Comparison of ENCODE assay signal across 10 mouse cellular contexts in the genomic region with DNA sequence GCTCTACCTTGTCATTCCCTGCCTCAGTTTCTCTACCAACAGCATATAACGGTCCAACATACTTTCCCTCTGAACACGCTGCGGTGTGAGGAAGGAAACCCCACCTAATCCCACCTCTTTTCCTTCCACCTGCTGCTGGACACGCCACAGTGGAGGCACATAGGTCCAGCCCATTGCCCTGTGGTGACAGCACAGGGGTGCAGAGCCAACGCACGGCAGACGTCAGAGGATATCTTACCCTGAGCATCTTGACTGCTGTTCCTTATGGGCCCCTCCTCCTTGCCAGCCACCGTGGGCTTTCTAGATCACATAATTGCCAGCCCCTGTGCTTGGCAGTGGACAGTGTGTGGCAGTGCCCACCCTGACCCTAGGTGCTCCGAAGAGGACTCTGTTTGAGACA. TPM values are rescaled to one million over a fixed set of nuclear protein-coding genes. Genes with fewer than 3 reads are reported as not detected.
DNase-seq lines count a peak whose midpoint lies in the region; ATAC-seq lines count a peak whose summit lies in the region.
"Had no signal": no experiment of that assay in that cellular context is flagged by ENCODE, and none has a peak within 500 bp of the region (broad histone marks: within the 10 kb centered on the region; RNA-seq: fewer than 3 reads in every experiment).

No protein-coding gene starts in this region.

- peak overlapping the region; percentile 41 for H3K27ac ChIP-seq in hindbrain, embryonic 10.5 days
- no peak overlapping the region for H3K27ac ChIP-seq in hindbrain, embryonic 11.5 days (ENCODE audit: low read depth, low read length)
- peak overlapping the region; percentile 59; the same call in 1 of the 2 replicates for H3K27ac ChIP-seq in limb, embryonic 10.5 days

- no peaks in the 10 kb centered on the region for H3K36me3 ChIP-seq in hindbrain, embryonic 10.5 days
- no peaks in the 10 kb centered on the region for H3K36me3 ChIP-seq in hindbrain, embryonic 11.5 days (ENCODE audit: control insufficient read depth, insufficient read depth, low read length)
- H3K36me3 ChIP-seq in limb, embryonic 10.5 days = no peaks in the 10 kb centered on the region

- no peak overlapping the region for H3K4me2 ChIP-seq in hindbrain, embryonic 11.5 days (replicated peaks; ENCODE audit: low read depth, low read length)

- DNase-seq in hindbrain, embryonic 10.5 days (ENCODE audit: low spot score) = no peak
- DNase-seq in hindbrain, embryonic 11.5 days (ENCODE audit: low spot score) = no peak
- DNase-seq in thymus, postnatal 4 days = peak; percentile 57
- no peak for DNase-seq in thymus, postnatal 14 days
- no peak for DNase-seq in limb, embryonic 10.5 days (ENCODE audit: low spot score)
- no peak for DNase-seq in spleen, adult 18-20 months
- DNase-seq in c-Kit-positive CD71-positive TER-119-positive erythroid progenitor cells, embryonic 14.5 days (ENCODE audit: low spot score) = no peak
- DNase-seq in adrenal gland, postnatal 25 days = no peak

- peaks cover 74% of the 10 kb centered on the region for H3K4me1 ChIP-seq in hindbrain, embryonic 10.5 days (replicated peaks)
- H3K4me1 ChIP-seq in hindbrain, embryonic 11.5 days (replicated peaks; ENCODE audit: control insufficient read depth, insufficient read depth, low read length) = peaks cover 17% of the 10 kb centered on the region
- H3K4me1 ChIP-seq in limb, embryonic 10.5 days = peaks cover 72% of the 10 kb centered on the region

- WGBS in hindbrain, embryonic 10.5 days = 86% methylated on average over 9 of the region's 9 CpGs
- WGBS in hindbrain, embryonic 11.5 days = 85% methylated on average over 9 of the region's 9 CpGs
- 89% methylated on average over 9 of the region's 9 CpGs for WGBS in limb, embryonic 10.5 days

- H3K9ac ChIP-seq in hindbrain, embryonic 11.5 days (ENCODE audit: low read depth, low read length) = no peak overlapping the region

- ATAC-seq in hindbrain, embryonic 11.5 days (ENCODE audit: low FRiP score) = no peak

- no peaks in the 10 kb centered on the region for H3K9me3 ChIP-seq in hindbrain, embryonic 10.5 days
- H3K9me3 ChIP-seq in hindbrain, embryonic 11.5 days (ENCODE audit: control insufficient read depth, low read length) = no peaks in the 10 kb centered on the region
- H3K9me3 ChIP-seq in limb, embryonic 10.5 days (replicated peaks) = no peaks in the 10 kb centered on the region

- peaks cover 64% of the 10 kb centered on the region for H3K27me3 ChIP-seq in hindbrain, embryonic 10.5 days (ENCODE audit: insufficient read depth, poor library complexity, severe bottlenecking)
- H3K27me3 ChIP-seq in hindbrain, embryonic 11.5 days (ENCODE audit: control insufficient read depth, insufficient read depth, low read length) = peaks cover 28% of the 10 kb centered on the region
- peaks cover 53% of the 10 kb centered on the region for H3K27me3 ChIP-seq in limb, embryonic 10.5 days (ENCODE audit: low read depth, poor library complexity, severe bottlenecking)

- peak overlapping the region; percentile 60 for H3K4me3 ChIP-seq in hindbrain, embryonic 10.5 days
- no peak overlapping the region for H3K4me3 ChIP-seq in hindbrain, embryonic 11.5 days (ENCODE audit: low read depth, low read length)
- peak overlapping the region; percentile 65; the same call in 1 of the 2 replicates for H3K4me3 ChIP-seq in limb, embryonic 10.5 days

RNA-seq across cellular contexts. Expression of a gene that starts 4.3 kb away (rescaled TPM):
- 24.6 and 28.5 TPM in 2 replicates for polyA plus RNA-seq in hindbrain, embryonic 10.5 days (2016; fragmentation: Nextera tagmentation; extraction: Ambion mirVana)
- 17.5 and 18.8 TPM in 2 replicates for polyA plus RNA-seq in hindbrain, embryonic 11.5 days (2014; fragmentation: Nextera tagmentation; extraction: Ambion mirVana)
- 27.9 and 30.9 TPM in 2 replicates for polyA plus RNA-seq in limb, embryonic 10.5 days (2016; fragmentation: Nextera tagmentation; extraction: Ambion mirVana)
- total RNA-seq in adrenal gland, postnatal 25 days (2021) = 170 and 214 TPM in 2 replicates

RNA-seq across cellular contexts. Expression of a gene that starts 45.7 kb away (rescaled TPM):
- not detected in 2 replicates for polyA plus RNA-seq in hindbrain, embryonic 10.5 days (2016; fragmentation: Nextera tagmentation; extraction: Ambion mirVana)
- not detected in 2 replicates for polyA plus RNA-seq in hindbrain, embryonic 11.5 days (2014; fragmentation: Nextera tagmentation; extraction: Ambion mirVana)
- polyA plus RNA-seq in limb, embryonic 10.5 days (2016; fragmentation: Nextera tagmentation; extraction: Ambion mirVana) = not detected in 2 replicates
- not detected in 2 replicates for total RNA-seq in adrenal gland, postnatal 25 days (2021)
- total RNA-seq: hematopoietic stem cell, adult 5-6 weeks; megakaryocyte progenitor cell, adult 5-6 weeks had no signal

RNA-seq across cellular contexts. Expression of a gene that starts 58.9 kb away (rescaled TPM):
- polyA plus RNA-seq in hindbrain, embryonic 10.5 days (2016; fragmentation: Nextera tagmentation; extraction: Ambion mirVana) = 0.20 and 0.37 TPM in 2 replicates
- polyA plus RNA-seq in hindbrain, embryonic 11.5 days (2014; fragmentation: Nextera tagmentation; extraction: Ambion mirVana) = 0.22 and 0.39 TPM in 2 replicates
- 0.24 and 0.31 TPM in 2 replicates for polyA plus RNA-seq in limb, embryonic 10.5 days (2016; fragmentation: Nextera tagmentation; extraction: Ambion mirVana)
- total RNA-seq in adrenal gland, postnatal 25 days (2021) = 0.94 and 1.9 TPM in 2 replicates
